Mouse (Mus musculus) adrenal gland, adult 18-20 months (tissue): ENCODE data around the gene C2. TPM values are rescaled to one million over a fixed set of nuclear protein-coding genes. Genes with fewer than 3 reads are reported as not detected.
"Not testable (repeated sequence)": the region's sequence is repeated elsewhere in the genome, so short reads cannot be mapped to it uniquely, and the experiment has no call there.

Source experiments
- DNase-seq, 2 experiments: peaks; one replicate each; pipeline ENCODE4 v3.0.0; 2021 to 2022; ENCODE audit warnings: low spot score in 2 of 2
- microRNA-seq, 2 experiments: library from miRNA; unstranded; fragments of <30 nt; microRNA quantifications; one replicate each; pipeline ENCODE4 v1.2.0; 2021; ENCODE audit warnings: borderline number of aligned reads in 2 of 2
- total RNA-seq, 2 experiments: library from RNA; stranded (reverse); gene quantifications; 1 replicate in 1 of 2; 2 replicates in 1 of 2; pipeline ENCODE4 v1.2.3; 2021

Gene C2
- total RNA-seq, 2 experiments from 2014 or later: 88.3 to 89.2 TPM

DNA sequence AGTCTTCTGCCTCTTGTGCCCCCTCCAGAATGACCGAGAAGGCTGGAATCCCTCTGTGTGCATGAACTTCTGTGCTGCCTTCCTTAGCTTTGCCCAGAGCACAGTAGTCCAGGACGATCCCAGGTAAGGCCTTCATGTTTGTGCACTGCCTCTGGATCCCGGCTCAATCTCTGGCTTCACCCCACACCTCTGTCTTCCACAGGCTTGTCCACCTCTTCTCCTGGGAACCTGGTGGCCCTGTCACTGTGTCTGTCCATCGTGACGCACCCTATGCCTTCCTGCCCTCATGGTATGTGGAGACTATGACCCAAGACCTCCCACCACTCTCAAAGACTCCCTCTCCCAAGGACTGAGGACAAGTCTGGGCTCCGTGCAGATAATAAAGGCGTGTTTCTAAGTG, 59.3 kb downstream of the C2 start:
- DNase-seq: no peak

DNA sequence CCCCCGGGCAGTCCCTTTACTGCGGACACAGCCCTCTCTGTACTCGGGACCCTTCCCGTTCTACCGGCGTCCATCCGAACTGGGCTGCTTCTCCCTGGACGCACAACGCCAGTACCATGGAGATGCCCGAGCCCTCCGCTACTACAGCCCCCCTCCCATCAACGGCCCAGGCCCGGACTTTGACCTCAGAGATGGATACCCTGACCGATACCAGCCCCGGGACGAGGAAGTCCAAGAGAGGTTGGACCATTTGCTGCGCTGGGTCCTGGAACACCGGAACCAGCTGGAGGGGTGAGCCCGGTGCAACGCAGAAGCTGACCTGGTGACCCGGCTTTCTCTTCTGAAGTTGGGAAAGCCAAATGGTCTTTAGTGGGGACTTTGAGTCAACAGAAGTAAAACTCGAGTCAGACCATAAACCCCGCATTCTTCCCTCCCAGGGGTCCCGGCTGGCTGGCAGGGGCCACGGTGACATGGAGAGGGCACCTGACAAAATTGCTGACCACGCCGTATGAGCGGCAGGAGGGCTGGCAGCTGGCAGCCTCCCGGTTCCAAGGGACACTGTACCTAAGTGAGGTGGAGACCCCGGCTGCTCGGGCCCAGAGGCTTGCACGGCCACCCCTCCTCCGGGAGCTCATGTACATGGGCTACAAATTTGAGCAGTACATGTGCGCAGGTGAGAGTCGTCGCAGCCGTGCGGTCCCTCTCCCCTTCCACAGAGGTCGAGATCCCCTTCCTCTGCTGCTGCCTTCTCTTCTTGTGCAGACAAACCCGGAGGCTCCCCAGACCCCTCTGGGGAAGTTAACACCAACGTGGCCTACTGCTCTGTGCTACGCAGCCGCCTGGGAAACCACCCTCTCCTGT, 60.4 kb downstream of the C2 start:
- DNase-seq: no peak

GRCm38 (mm10) chr17:34836856-34837221, 61.2 kb downstream of the C2 start, which contains the start of the genes Stk19 and Dxo:
TSS of gene Stk19 (minus strand) at chr17:34836945.
TSS of gene Dxo (plus strand) at chr17:34837019.
- peak; percentile 92 to 95 for DNase-seq

- no peak for DNase-seq
Measured at GRCm38 (mm10) chr17:34836155-34836855, 61.8 kb downstream of the C2 start.

DNA sequence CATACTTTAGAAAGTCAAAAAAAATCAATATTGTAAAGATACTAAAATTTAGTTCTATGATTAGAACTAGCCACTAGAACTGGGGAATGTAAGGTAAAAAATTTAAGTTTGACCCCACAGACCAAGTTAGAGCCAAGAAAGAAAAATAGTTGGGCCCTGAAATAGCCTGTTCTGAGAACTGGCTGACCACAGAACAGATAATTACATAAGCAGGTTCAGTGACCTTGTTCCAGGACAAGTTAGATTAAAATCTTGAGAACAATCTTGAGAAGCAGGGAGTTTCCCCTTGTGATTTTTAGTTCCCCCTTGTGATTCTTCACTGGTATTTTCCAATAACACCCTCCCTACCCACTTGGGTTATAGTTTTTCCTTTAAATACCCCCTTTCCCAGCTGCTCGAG, 67.3 kb downstream of the C2 start:
- not testable (repeated sequence) for DNase-seq

DNA sequence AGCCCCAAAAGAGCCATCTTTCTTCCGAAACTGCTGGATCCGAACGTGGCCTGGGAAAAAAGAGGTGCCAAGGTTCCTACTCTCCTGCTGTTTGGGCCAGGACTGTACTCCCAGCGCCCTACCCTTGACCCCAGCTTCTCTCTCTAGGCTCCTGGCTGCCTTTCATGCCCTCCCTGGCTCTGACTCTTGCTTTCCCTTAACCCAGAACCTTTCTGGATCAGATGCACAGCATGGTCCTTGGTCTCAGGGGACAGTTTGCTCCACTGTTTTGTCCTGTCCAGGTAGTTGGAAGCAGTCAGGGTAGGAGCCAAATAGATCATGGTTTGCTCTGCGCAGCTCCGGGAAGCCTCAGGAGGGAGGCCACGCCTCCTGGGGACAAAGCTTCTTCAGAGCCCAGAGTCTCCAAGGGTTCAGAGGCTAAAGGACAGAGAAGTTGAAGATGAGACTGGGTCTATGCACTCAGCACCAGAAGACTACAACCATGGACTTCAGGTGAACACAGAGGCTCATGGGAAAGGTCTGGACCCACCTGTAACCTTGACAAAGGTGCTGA, 83.2 kb downstream of the C2 start:
- no peak for DNase-seq

- peak; percentile 49 to 68 for DNase-seq
Measured at GRCm38 (mm10) chr17:34813747-34814146, 84.3 kb downstream of the C2 start.

Small RNA genes within 50 kb of the gene (microRNA-seq; reads per million reads assigned to microRNA genes)
- 0.95 to 1.8 reads per million in 2 experiments for gene Mir6970
- gene Mir6971: 1.2 to 3.3 reads per million in 2 experiments
- gene Mir6972: 0 reads per million in 2 experiments

Other genes starting within 250 kb of the C2 start
- gene Tnxb, start 227.7 kb downstream of the C2 start, total RNA-seq: 10 to 100 TPM; 19.8 to 25.2 TPM
- 100 to 1,000 TPM in 1 of 2 experiments, 10 to 100 TPM in 1; 99.1 to 174 TPM for gene C4b, start 154.4 kb downstream of the C2 start, total RNA-seq
- gene Cyp21a1, start 93.7 kb downstream of the C2 start, total RNA-seq: over 10,000 TPM in 1 of 2 experiments, 1,000 to 10,000 TPM in 1; 3,976 to 16,190 TPM
- 10 to 100 TPM; 54.2 to 62.5 TPM for gene Stk19, start 61.3 kb downstream of the C2 start, total RNA-seq
- 10 to 100 TPM; 75.5 to 82.1 TPM for gene Dxo, start 61.2 kb downstream of the C2 start, total RNA-seq
- 10 to 100 TPM; 60.8 to 65.9 TPM for gene Skiv2l, start 48.1 kb downstream of the C2 start, total RNA-seq
- gene Nelfe, start 47.9 kb downstream of the C2 start, total RNA-seq: 10 to 100 TPM; 46.1 to 54.5 TPM
- 10 to 100 TPM; 14.6 to 38.9 TPM for gene Cfb, start 35.7 kb downstream of the C2 start, total RNA-seq
- gene Zbtb12, start 18.8 kb downstream of the C2 start, total RNA-seq: 10 to 100 TPM in 1 of 2 experiments, 1 to 10 TPM in 1; 9.9 to 12.4 TPM
- gene Gm20547, start 16.2 kb downstream of the C2 start, total RNA-seq: under 1 TPM in 1 of 2 experiments, not detected in 1; 0.19 TPM
- 100 to 1,000 TPM; 101 to 144 TPM for gene Ehmt2, start 204 bp upstream of the C2 start, total RNA-seq
- under 1 TPM; 0.30 to 0.51 TPM for gene Slc44a4, start 16.2 kb upstream of the C2 start, total RNA-seq
- gene Neu1, start 33.0 kb upstream of the C2 start, total RNA-seq: 10 to 100 TPM; 22.5 to 24.3 TPM
- 100 to 1,000 TPM; 635 to 643 TPM for gene Hspa1b, start 61.0 kb upstream of the C2 start, total RNA-seq
- under 1 TPM in 1 of 2 experiments, not detected in 1; 0.60 TPM for gene Gm20481, start 71.6 kb upstream of the C2 start, total RNA-seq
- 100 to 1,000 TPM; 195 to 256 TPM for gene Hspa1a, start 73.9 kb upstream of the C2 start, total RNA-seq
- gene Hspa1l, start 74.4 kb upstream of the C2 start, total RNA-seq: under 1 TPM; 0.30 to 0.58 TPM
- 10 to 100 TPM; 31.9 to 34.5 TPM for gene Lsm2, start 83.6 kb upstream of the C2 start, total RNA-seq
- gene Vars, start 102.7 kb upstream of the C2 start, total RNA-seq: 10 to 100 TPM; 49.8 to 64.8 TPM
- gene Vwa7, start 118.3 kb upstream of the C2 start, total RNA-seq: under 1 TPM; 0.50 to 0.61 TPM
- under 1 TPM in 1 of 2 experiments, not detected in 1; 0.51 TPM for gene Sapcd1, start 129.8 kb upstream of the C2 start, total RNA-seq
- gene Msh5, start 148.5 kb upstream of the C2 start, total RNA-seq: 1 to 10 TPM; 1.1 to 1.3 TPM
- 10 to 100 TPM; 71.9 to 92.9 TPM for gene Clic1, start 151.7 kb upstream of the C2 start, total RNA-seq
- gene Ddah2, start 160.8 kb upstream of the C2 start, total RNA-seq: 10 to 100 TPM in 1 of 2 experiments, 1 to 10 TPM in 1; 9.1 to 17.0 TPM
- gene Ly6g6c, start 167.1 kb upstream of the C2 start, total RNA-seq: not detected
- gene Mpig6b, start 167.9 kb upstream of the C2 start, total RNA-seq: under 1 TPM; 0.13 to 0.22 TPM
- not detected for gene Ly6g6e, start 178.6 kb upstream of the C2 start, total RNA-seq
- not detected for gene Ly6g6d, start 179.8 kb upstream of the C2 start, total RNA-seq
- gene Ly6g6f, start 187.3 kb upstream of the C2 start, total RNA-seq: not detected
- 10 to 100 TPM; 75.0 to 88.2 TPM for gene Abhd16a, start 191.0 kb upstream of the C2 start, total RNA-seq
- gene Ly6g5c, start 210.0 kb upstream of the C2 start, total RNA-seq: not detected
- gene Ly6g5b, start 217.2 kb upstream of the C2 start, total RNA-seq: under 1 TPM; 0.33 to 0.67 TPM
- gene Gpank1, start 223.2 kb upstream of the C2 start, total RNA-seq: 10 to 100 TPM; 14.8 to 16.2 TPM
- gene Csnk2b, start 223.8 kb upstream of the C2 start, total RNA-seq: 100 to 1,000 TPM; 192 to 217 TPM
- gene D17H6S53E, start 228.1 kb upstream of the C2 start, total RNA-seq: 10 to 100 TPM; 28.8 to 34.6 TPM
- gene Apom, start 233.8 kb upstream of the C2 start, total RNA-seq: not detected
- 100 to 1,000 TPM; 307 to 394 TPM for gene Bag6, start 236.9 kb upstream of the C2 start, total RNA-seq